Mouse (Mus musculus) lung, adult 18-20 months (tissue): ENCODE results near the gene Pdcd6ip.
"Not testable (repeated sequence)": the region's sequence is repeated elsewhere in the genome, so short reads cannot be mapped to it uniquely, and the experiment has no call there.

Experiments used
- DNase-seq, 2 experiments: peaks; one replicate each; pipeline ENCODE4 v3.0.0; 2022; ENCODE audit warnings: mixed read lengths in 2 of 2

Gene Pdcd6ip

GRCm38 (mm10) chr9:113701441-113702160 lies 6.5 kb downstream of the Pdcd6ip start:
- peak in 1 of 2 experiments; percentile 28 for DNase-seq

GRCm38 (mm10) chr9:113687461-113687860 lies 20.6 kb downstream of the Pdcd6ip start:
- DNase-seq, result no peak

- no peak for DNase-seq
Measured at GRCm38 (mm10) chr9:113673721-113674120, 34.3 kb downstream of the Pdcd6ip start.

- no peak for DNase-seq
Measured at GRCm38 (mm10) chr9:113672352-113672751, 35.7 kb downstream of the Pdcd6ip start.

- no peak for DNase-seq
Measured at GRCm38 (mm10) chr9:113670857-113671106, 37.3 kb downstream of the Pdcd6ip start.

- no peak for DNase-seq
Measured at GRCm38 (mm10) chr9:113670105-113670856, 37.8 kb downstream of the Pdcd6ip start.

- DNase-seq, result no peak
Measured at GRCm38 (mm10) chr9:113663476-113663875, 44.6 kb downstream of the Pdcd6ip start.

GRCm38 (mm10) chr9:113657837-113658236 lies 50.2 kb downstream of the Pdcd6ip start:
- DNase-seq, result no peak

- DNase-seq, result no peak
Measured at GRCm38 (mm10) chr9:113653571-113653970, 54.5 kb downstream of the Pdcd6ip start.

GRCm38 (mm10) chr9:113650787-113651186 lies 57.3 kb downstream of the Pdcd6ip start:
- DNase-seq, result no peak

- DNase-seq, result not testable (repeated sequence)
Measured at GRCm38 (mm10) chr9:113649211-113649610, 58.8 kb downstream of the Pdcd6ip start.

- DNase-seq, result no peak
Measured at GRCm38 (mm10) chr9:113645837-113646169, 62.3 kb downstream of the Pdcd6ip start.

- DNase-seq, result peak in 1 of 2 experiments; percentile 31
Measured at GRCm38 (mm10) chr9:113645153-113645836, 62.8 kb downstream of the Pdcd6ip start.

- no peak for DNase-seq
Measured at GRCm38 (mm10) chr9:113644701-113645100, 63.4 kb downstream of the Pdcd6ip start.

- DNase-seq, result no peak
Measured at GRCm38 (mm10) chr9:113644076-113644475, 64.0 kb downstream of the Pdcd6ip start.

GRCm38 (mm10) chr9:113643669-113644068 lies 64.4 kb downstream of the Pdcd6ip start:
- no peak for DNase-seq

GRCm38 (mm10) chr9:113634986-113635385 lies 73.1 kb downstream of the Pdcd6ip start:
- no peak for DNase-seq

GRCm38 (mm10) chr9:113633168-113633744 lies 74.8 kb downstream of the Pdcd6ip start:
- no peak for DNase-seq

- no peak for DNase-seq
Measured at GRCm38 (mm10) chr9:113632350-113633043, 75.6 kb downstream of the Pdcd6ip start.

- DNase-seq, result no peak
Measured at GRCm38 (mm10) chr9:113629632-113630031, 78.4 kb downstream of the Pdcd6ip start.

GRCm38 (mm10) chr9:113629191-113629590 lies 78.9 kb downstream of the Pdcd6ip start:
- DNase-seq, result no peak

GRCm38 (mm10) chr9:113628780-113629179 lies 79.3 kb downstream of the Pdcd6ip start:
- DNase-seq, result no peak

GRCm38 (mm10) chr9:113626730-113627129 lies 81.3 kb downstream of the Pdcd6ip start:
- DNase-seq, result no peak
